ENCODE assay signal across 18 mouse cellular contexts in the genomic region with DNA sequence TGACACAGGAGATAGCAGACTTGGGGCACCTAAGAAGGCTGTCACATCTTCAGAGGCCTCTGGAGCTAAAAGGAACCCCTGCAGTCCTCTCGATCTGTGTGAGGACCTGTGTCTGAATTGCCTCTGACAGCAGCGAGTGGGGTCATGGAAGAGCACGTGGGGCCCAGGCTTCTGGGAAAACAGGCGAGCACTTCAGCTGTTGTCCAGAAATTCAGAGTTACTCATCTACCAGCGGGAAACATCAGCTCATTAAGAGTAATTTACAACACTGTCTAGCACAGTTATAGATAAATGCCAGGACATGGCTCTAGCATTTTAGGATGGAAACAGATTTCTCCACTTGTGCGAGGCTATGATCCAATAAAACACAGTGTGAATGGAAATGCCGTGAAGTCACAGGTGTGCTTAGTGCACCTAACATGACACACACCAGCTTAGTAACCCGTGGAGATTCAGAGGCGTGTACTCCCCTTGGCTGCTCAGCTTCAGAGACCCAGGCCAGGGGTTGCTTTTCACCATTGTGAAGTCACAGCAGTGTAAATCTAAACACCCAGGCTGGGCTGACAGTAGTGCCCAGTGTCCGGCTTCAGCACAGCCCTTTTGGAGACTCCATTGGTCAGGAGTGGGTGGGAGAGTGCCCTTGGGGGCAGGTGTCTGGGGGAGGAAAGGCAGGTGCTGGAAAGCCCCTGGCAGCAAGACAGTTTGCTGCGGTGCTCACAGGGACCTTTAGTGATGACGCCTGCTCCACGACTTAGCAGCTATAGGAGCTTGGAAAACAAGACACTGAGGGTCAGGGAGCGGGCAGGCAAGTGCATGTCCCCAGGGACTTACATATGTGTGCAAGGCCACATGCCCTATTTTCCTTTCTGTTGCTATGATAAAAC. TPM values are rescaled to one million over a fixed set of nuclear protein-coding genes. Genes with fewer than 3 reads are reported as not detected.
DNase-seq lines count a peak whose midpoint lies in the region; ATAC-seq and TF ChIP-seq lines count a peak whose summit lies in the region.
"Had no signal": no experiment of that assay in that cellular context is flagged by ENCODE, and none has a peak within 500 bp of the region (broad histone marks: within the 10 kb centered on the region; RNA-seq: fewer than 3 reads in every experiment).

No protein-coding gene starts in this region.

- H3K27me3 ChIP-seq in hindbrain, embryonic 13.5 days: no peaks in the 10 kb centered on the region
- H3K27me3 ChIP-seq in hindbrain, embryonic 11.5 days (ENCODE audit: control insufficient read depth, insufficient read depth, low read length): no peaks in the 10 kb centered on the region
- H3K27me3 ChIP-seq in stomach, embryonic 14.5 days (ENCODE audit: control insufficient read depth, insufficient read depth, low read length): no peaks in the 10 kb centered on the region
- H3K27me3 ChIP-seq in stomach, postnatal 0 days (ENCODE audit: control insufficient read depth, insufficient read depth, low read length): no peaks in the 10 kb centered on the region
- H3K27me3 ChIP-seq: neural tube, embryonic 13.5 days had no signal

- WGBS in hindbrain, embryonic 13.5 days: 56% methylated on average over 14 of the region's 14 CpGs
- 57% methylated on average over 14 of the region's 14 CpGs for WGBS in hindbrain, embryonic 11.5 days
- 35% methylated on average over 14 of the region's 14 CpGs for WGBS in stomach, embryonic 14.5 days
- WGBS in stomach, postnatal 0 days: 55% methylated on average over 14 of the region's 14 CpGs

- H3K27ac ChIP-seq in hindbrain, embryonic 13.5 days: no peak overlapping the region
- no peak overlapping the region for H3K27ac ChIP-seq in hindbrain, embryonic 11.5 days (ENCODE audit: low read depth, low read length)
- H3K27ac ChIP-seq in stomach, embryonic 14.5 days (ENCODE audit: low read length): peak overlapping the region; percentile 61; the same call in 1 of the 2 replicates
- H3K27ac ChIP-seq in stomach, postnatal 0 days (replicated peaks): no peak overlapping the region
- H3K27ac ChIP-seq: heart, adult 2 months; limb, embryonic 10.5 days; liver, embryonic 14.5 days; neural tube, embryonic 13.5 days had no signal

- no peak overlapping the region for H3K4me3 ChIP-seq in hindbrain, embryonic 13.5 days
- H3K4me3 ChIP-seq in hindbrain, embryonic 11.5 days (ENCODE audit: low read depth, low read length): no peak overlapping the region
- H3K4me3 ChIP-seq in stomach, embryonic 14.5 days (ENCODE audit: low read depth, low read length): no peak overlapping the region
- no peak overlapping the region for H3K4me3 ChIP-seq in stomach, postnatal 0 days (ENCODE audit: low read depth, low read length)
- H3K4me3 ChIP-seq: heart, adult 2 months; megakaryocyte, embryonic 14.5 days; neural tube, embryonic 13.5 days had no signal

- H3K36me3 ChIP-seq in hindbrain, embryonic 13.5 days: no peaks in the 10 kb centered on the region
- H3K36me3 ChIP-seq in hindbrain, embryonic 11.5 days (ENCODE audit: control insufficient read depth, insufficient read depth, low read length): no peaks in the 10 kb centered on the region
- no peaks in the 10 kb centered on the region for H3K36me3 ChIP-seq in stomach, embryonic 14.5 days (ENCODE audit: control insufficient read depth, insufficient read depth, low read length)
- no peaks in the 10 kb centered on the region for H3K36me3 ChIP-seq in stomach, postnatal 0 days (ENCODE audit: control insufficient read depth, insufficient read depth, low read length)
- H3K36me3 ChIP-seq: limb, embryonic 10.5 days; neural tube, embryonic 13.5 days had no signal

- 0 out of 2 replicates have a peak, but pooled peaks have one; percentile 17 for ATAC-seq in hindbrain, embryonic 13.5 days (ENCODE audit: low FRiP score)
- ATAC-seq in hindbrain, embryonic 11.5 days (ENCODE audit: low FRiP score): no peak
- no peak for ATAC-seq in stomach, embryonic 14.5 days (ENCODE audit: insufficient number of reproducible peaks, insufficient read depth, low FRiP score, low read depth)
- ATAC-seq in stomach, postnatal 0 days (ENCODE audit: low FRiP score, low TSS enrichment): no peak

- H3K9ac ChIP-seq in hindbrain, embryonic 13.5 days: no peak overlapping the region
- H3K9ac ChIP-seq in hindbrain, embryonic 11.5 days (ENCODE audit: low read depth, low read length): no peak overlapping the region
- H3K9ac ChIP-seq in stomach, embryonic 14.5 days (replicated peaks; ENCODE audit: low read depth, low read length): no peak overlapping the region
- H3K9ac ChIP-seq in stomach, postnatal 0 days (ENCODE audit: low read length): no peak overlapping the region
- H3K9ac ChIP-seq: liver, embryonic 14.5 days; neural tube, embryonic 13.5 days had no signal

- peaks cover 22% of the 10 kb centered on the region for H3K4me1 ChIP-seq in hindbrain, embryonic 13.5 days (replicated peaks)
- no peaks in the 10 kb centered on the region for H3K4me1 ChIP-seq in hindbrain, embryonic 11.5 days (replicated peaks; ENCODE audit: control insufficient read depth, insufficient read depth, low read length)
- H3K4me1 ChIP-seq in stomach, embryonic 14.5 days (ENCODE audit: control insufficient read depth, insufficient read depth, low read length): peaks cover 42% of the 10 kb centered on the region
- H3K4me1 ChIP-seq in stomach, postnatal 0 days (replicated peaks; ENCODE audit: control insufficient read depth, insufficient read depth): peaks cover 6% of the 10 kb centered on the region

- TF ChIP-seq EP300 in stomach, postnatal 0 days (optimal IDR thresholded peaks at IDR 0.05): no peak

- H3K4me2 ChIP-seq in hindbrain, embryonic 13.5 days: no peak overlapping the region
- no peak overlapping the region for H3K4me2 ChIP-seq in hindbrain, embryonic 11.5 days (replicated peaks; ENCODE audit: low read depth, low read length)
- H3K4me2 ChIP-seq in stomach, embryonic 14.5 days (replicated peaks; ENCODE audit: low read depth, low read length): no peak overlapping the region
- no peak overlapping the region for H3K4me2 ChIP-seq in stomach, postnatal 0 days (replicated peaks; ENCODE audit: low read depth)

- TF ChIP-seq CTCF in stomach, postnatal 0 days (IDR thresholded peaks at IDR 0.05; ENCODE audit: low read depth): no peak

- DNase-seq in hindbrain, embryonic 11.5 days (ENCODE audit: low spot score): no peak
- DNase-seq in stomach, postnatal 0 days (ENCODE audit: low spot score): no peak
- DNase-seq in kidney, postnatal 14 days: peak; percentile 33
- no peak for DNase-seq in adrenal gland, postnatal 25 days
- no peak for DNase-seq in adipocyte (ENCODE audit: low spot score)
- DNase-seq: cerebellum, adult 11 months; thymus, adult 18-20 months had no signal

- no peaks in the 10 kb centered on the region for H3K9me3 ChIP-seq in hindbrain, embryonic 13.5 days
- no peaks in the 10 kb centered on the region for H3K9me3 ChIP-seq in hindbrain, embryonic 11.5 days (ENCODE audit: control insufficient read depth, low read length)
- no peaks in the 10 kb centered on the region for H3K9me3 ChIP-seq in stomach, embryonic 14.5 days (ENCODE audit: control insufficient read depth, low read depth, low read length)
- H3K9me3 ChIP-seq in stomach, postnatal 0 days (ENCODE audit: control insufficient read depth, low read length): no peaks in the 10 kb centered on the region
- H3K9me3 ChIP-seq: limb, embryonic 10.5 days; neural tube, embryonic 13.5 days had no signal

RNA-seq across cellular contexts. Expression of a gene that starts 9.3 kb away (rescaled TPM):
- not detected in 2 replicates for polyA plus RNA-seq in hindbrain, embryonic 13.5 days (2015; fragmentation: Nextera tagmentation; extraction: Ambion mirVana)
- polyA plus RNA-seq in hindbrain, embryonic 11.5 days (2014; fragmentation: Nextera tagmentation; extraction: Ambion mirVana): 0.08 TPM in 1 of 2 replicates, not detected in the other
- polyA plus RNA-seq in stomach, embryonic 14.5 days (2014; fragmentation: Nextera tagmentation; extraction: Ambion mirVana): 0.23 and 0.29 TPM in 2 replicates
- polyA plus RNA-seq in stomach, postnatal 0 days (2015; fragmentation: Nextera tagmentation; extraction: Ambion mirVana): not detected in 2 replicates
- 0.18 and 0.43 TPM in 2 replicates for total RNA-seq in adrenal gland, postnatal 25 days (2021)
- total RNA-seq: common myeloid progenitor, adult 5-6 weeks; heart, adult 2 months; hematopoietic stem cell, adult 5-6 weeks; MEL; midbrain, postnatal 0 days had no signal
- polyA plus RNA-seq: midbrain, postnatal 0 days had no signal

RNA-seq across cellular contexts. Expression of a gene that starts 32.0 kb away (rescaled TPM):
- 9.6 and 11.3 TPM in 2 replicates for polyA plus RNA-seq in hindbrain, embryonic 13.5 days (2015; fragmentation: Nextera tagmentation; extraction: Ambion mirVana)
- 3.3 and 4.3 TPM in 2 replicates for polyA plus RNA-seq in hindbrain, embryonic 11.5 days (2014; fragmentation: Nextera tagmentation; extraction: Ambion mirVana)
- polyA plus RNA-seq in stomach, embryonic 14.5 days (2014; fragmentation: Nextera tagmentation; extraction: Ambion mirVana): 43.6 and 44.6 TPM in 2 replicates
- polyA plus RNA-seq in stomach, postnatal 0 days (2015; fragmentation: Nextera tagmentation; extraction: Ambion mirVana): 17.2 and 19.0 TPM in 2 replicates
- 12.2 and 16.3 TPM in 2 replicates for total RNA-seq in adrenal gland, postnatal 25 days (2021)
- total RNA-seq: common myeloid progenitor, adult 5-6 weeks; MEL had no signal

RNA-seq across cellular contexts. Expression of a gene that starts 38.7 kb away (rescaled TPM):
- 0.52 and 1.0 TPM in 2 replicates for polyA plus RNA-seq in hindbrain, embryonic 13.5 days (2015; fragmentation: Nextera tagmentation; extraction: Ambion mirVana)
- 0.71 and 0.86 TPM in 2 replicates for polyA plus RNA-seq in hindbrain, embryonic 11.5 days (2014; fragmentation: Nextera tagmentation; extraction: Ambion mirVana)
- 0.55 and 2.1 TPM in 2 replicates for polyA plus RNA-seq in stomach, embryonic 14.5 days (2014; fragmentation: Nextera tagmentation; extraction: Ambion mirVana)
- polyA plus RNA-seq in stomach, postnatal 0 days (2015; fragmentation: Nextera tagmentation; extraction: Ambion mirVana): 0.55 and 0.75 TPM in 2 replicates
- total RNA-seq in adrenal gland, postnatal 25 days (2021): 2.7 and 4.4 TPM in 2 replicates
- total RNA-seq: MEL had no signal
